Mouse (Mus musculus) cerebellum, postnatal 14 days (tissue): ENCODE data around the gene Spout1.
"Not testable (repeated sequence)": the region's sequence is repeated elsewhere in the genome, so short reads cannot be mapped to it uniquely, and the experiment has no call there.

Experiments
- DNase-seq, 2 experiments: peaks; one replicate each; pipeline ENCODE4 v3.0.0; 2021; ENCODE audit warnings: mixed read lengths in 2 of 2

Spout1 gene

DNA sequence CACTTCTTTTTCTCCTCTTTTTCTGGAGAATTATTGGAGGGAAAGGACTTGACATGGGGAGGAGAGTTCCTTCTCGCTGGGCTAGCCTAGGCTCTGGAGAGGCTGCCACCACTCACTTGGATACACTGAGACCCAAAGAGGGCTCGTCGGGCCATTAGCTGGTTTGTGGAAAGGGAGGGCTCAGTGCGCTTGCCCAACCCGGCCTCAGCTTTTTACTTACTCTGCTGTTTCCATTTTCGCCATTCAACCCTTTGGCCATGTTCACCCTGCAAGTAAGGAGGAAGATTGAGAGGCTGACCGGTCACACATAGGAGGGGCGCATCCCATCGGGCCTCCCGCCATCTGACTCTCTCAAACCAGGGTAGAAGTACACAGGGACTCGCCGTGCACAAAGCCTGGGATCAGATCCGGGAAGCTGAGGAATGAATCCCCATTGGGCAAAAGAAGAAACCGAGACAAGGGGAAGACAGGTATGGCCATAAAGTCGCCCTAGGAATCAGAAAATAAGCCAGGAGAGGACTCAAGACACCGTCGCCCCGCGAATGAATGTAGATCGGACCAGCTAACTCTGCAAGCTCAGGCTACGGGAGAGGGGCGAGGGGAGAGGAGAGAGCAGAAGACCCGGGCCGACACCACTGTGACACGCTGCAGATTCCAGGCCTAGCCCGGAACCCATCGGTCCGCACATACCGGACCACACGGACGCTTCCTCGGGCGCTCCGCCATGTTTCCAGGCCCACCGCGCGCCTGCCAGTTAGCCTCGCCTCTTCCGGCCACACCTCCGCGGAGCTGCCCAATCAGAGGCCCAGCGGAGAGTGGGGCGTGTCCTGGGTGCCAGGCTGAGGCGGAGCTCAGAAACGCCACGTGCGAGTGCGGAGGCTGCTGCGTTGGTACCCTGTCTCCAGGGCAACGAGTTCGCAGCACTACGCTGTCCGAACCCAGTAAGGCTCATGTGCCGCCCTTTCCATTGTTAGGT is at the start of gene Spout1:
Gene Spout1 (minus strand): TSS at position 760 of the 976 bp plus-strand sequence.
- peak; percentile 97 to 99 for DNase-seq

DNA sequence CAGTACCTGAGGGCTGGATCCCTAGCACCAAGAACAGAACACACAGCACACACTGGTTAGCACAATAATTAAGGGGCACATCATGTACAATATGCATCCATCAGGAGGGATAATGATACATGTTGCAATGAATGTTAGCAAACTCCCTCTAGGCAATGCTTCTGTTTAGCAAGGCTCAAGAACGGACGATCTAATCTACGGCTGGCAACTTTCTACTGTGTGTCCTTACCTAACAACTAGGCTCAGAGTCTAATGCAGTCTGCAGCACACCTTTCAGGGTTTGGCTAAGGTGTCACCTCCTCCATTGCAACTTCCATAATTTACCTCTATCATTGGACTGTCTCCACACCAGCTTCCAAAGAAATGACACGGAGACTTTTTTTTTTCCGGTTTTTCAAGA is 38.0 kb upstream of the Spout1 start:
- no peak for DNase-seq

DNA sequence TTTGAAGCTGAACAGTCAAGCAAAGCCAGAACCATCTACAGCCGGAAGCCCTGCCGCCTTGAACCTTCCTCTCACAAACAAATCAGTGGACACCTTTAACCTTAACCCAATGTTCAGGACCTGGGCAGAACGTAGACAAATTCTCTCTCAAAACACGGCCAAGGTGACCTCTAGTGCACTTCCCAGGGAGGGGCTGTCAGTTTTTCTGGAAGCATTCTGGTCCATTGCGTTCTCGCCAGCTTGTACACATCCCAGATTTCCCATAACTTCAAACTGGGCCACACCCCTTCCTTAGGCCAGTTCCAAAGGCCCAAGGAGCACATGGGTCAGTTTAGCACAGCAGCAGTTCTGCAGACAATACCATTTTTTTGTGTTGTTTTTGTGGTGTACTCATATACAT is 37.2 kb upstream of the Spout1 start:
- DNase-seq, result no peak

GRCm38 (mm10) chr2:30214745-30215144 is 36.5 kb upstream of the Spout1 start:
- no peak for DNase-seq

DNA sequence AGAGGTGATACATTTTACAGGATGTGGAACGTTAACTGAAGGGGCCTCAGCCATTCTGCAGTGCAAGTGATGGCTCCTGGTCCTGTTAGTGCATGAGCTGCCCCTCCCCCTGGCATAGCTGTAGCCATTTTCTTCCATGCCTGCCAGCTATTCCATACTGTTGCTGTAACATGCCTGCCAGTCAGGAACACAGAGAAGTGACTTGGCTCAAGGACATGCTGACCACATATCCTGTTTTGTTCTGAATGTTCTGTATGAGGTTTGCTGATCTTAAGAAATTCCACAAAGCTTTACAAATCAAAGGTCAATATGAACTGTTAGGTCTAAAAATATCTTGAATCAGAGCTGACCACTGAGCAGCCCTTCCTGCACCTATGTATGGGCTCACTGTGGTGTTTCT is 34.7 kb upstream of the Spout1 start:
- no peak for DNase-seq

DNA sequence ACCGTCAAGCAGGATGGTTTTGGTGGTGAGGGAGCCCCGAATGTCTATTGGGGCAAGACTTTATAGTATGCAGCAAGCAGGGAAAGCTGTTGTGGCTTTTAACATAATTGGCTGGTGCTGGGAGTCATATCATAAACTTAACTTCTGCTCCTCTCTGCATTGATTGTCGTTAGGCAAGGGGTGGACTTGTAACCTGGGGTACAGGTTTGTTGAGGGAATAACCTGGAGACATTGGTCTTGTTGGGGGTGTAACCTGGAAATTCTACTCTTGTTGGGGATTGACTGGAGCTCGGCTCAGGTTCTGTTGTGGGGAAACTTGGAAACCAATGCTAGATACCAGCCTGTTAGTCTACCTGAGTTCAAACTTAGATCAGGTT is 33.9 kb upstream of the Spout1 start:
- no peak for DNase-seq

DNA sequence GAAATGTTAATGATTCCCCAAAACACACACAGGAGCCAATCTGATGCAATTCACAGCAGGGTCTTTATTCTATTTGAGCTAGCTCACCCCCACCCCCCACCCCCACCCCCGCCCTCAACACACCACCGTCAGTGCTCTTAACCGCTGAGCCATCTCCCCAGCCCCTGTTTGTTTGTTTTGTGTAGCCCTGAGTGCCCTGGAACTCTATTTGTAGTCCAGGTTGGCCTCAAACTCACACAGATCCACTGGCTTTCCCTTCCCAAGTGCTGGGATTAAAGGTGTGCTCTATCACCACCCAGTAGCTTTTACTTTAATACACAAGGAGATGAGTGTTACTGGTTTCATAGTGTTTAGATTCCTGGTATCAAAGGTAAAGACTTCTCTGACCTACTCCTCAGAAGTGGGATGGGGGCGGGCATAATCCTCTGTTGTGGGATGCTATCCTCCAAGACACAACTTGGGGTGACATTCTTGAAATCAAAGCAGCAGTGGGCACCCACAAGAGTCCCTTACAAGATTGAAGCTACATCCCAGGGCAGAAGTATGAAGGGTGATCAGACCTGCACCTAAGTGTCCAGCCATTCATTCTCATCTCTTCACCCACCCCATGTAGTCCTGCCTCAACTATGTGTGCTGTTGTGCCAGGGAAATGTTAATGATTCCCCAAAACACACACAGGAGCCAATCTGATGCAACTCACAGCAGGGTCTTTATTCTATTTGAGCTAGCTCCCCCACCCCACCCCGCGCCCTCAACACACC is 33.3 kb upstream of the Spout1 start:
- DNase-seq, result no peak

DNA sequence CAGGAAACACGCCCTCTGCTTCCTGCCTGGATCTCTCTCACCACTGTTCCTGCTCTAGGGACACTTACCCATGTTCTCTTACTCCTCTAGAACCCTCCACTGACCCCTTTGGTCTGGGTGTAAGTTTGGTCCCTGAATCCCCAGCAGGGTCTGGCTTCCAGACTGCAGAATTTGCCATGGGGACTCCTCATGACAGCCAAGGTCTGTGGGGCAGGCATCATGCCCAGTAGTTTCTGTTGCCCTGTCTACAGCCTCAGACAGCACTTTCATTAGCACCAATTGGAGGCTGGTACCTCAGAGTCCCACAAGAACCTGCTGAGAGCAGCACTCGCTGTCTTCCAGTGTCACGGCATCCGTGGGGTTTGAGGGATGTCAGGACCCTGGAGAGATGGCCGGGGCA is 29.6 kb upstream of the Spout1 start:
- no peak for DNase-seq

DNA sequence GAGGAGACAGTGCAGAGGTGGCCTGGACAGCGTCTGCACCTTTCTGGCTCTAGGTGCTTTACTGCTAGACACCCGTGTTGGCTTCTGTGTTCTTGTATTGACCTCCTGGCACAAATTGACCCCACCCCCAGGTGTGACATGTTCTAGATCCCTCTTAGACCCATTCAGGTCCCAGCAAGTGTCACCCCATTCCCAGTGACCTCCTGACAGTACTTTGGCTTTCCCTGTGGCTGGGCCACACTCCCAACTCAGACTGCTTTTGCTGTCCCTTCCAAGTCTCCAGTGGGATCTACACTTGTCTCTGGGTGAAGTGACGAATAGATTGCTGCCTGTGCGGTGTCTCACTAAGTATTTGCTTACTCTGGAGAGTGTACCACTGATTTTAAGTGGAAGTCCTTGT is 29.1 kb upstream of the Spout1 start:
- no peak for DNase-seq

DNA sequence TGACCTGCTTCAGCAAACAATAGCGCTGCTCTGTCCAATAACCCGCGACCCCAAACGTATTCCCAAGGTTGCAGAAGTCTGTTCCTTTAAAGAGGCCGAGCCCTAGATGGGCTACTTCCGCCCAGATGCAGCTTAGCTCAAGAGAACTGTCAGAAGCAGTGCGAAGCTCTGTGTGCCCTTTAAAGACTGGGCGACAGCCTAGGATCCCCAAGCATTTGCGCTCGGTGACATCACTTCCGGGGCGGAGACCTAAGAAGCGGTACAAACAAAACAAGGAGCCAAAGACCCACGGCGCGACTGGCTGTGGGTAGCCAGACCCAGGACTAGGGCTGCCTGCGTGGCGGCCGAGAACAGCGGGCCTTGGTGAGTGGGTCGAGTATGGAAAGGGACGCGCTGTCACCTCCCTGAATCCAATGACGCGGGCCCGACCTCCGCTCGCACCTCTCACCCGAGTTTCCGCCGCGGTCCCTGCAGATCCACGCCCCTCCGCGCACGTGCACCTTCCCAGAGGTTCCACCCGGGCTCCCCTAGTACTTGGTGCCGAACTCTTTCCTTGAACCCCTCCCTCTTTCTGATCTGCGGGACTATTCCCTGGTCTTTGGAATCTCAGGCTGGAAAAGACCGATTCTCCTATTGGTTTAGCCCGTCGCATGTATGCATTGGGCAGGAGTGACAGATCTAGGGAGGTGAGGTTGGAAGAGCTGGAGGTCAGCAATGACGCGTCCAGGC is 27.5 kb upstream of the Spout1 start, which contains the start of gene Kyat1:
Gene Kyat1 (minus strand): TSS at position 219 of the 729 bp plus-strand sequence.
- peak; percentile 93 to 96 for DNase-seq

DNA sequence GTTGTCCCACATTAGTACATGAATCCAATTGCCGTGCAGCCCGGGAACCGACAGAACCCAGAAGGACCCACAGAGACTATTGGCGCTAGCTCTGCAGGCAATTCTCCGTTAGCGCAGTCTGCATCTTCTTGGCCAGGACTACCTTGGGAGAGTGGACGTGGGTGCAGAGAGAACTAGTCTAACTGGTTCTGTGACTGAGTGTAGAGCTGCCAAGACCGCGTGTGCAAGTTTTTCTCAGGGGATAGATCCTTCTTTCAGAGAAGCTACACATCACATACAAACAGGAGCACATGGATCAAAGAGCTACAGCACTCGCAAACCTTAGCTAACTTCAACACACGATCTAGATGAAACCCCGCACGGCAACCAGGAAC is 27.0 kb upstream of the Spout1 start:
- DNase-seq, result peak in 1 of 2 experiments; percentile 37

DNA sequence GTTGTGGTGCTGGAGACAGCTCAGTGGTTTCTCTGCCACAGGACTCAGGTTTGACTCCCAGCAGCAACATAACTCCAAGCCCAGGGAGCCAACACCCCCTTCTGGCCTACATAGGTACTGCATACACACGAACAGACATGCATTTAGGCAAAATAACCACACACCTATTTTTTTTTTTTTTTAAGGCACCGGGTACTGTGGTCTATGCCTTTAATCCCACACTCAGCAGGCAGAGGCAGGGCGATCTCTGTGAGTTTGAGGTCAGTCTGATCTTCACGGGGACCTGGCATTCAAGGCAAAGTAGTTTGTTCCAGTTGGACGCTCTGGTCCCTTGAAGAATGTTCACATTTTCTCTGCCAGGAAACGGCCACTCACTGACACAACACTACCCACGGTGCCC is 25.2 kb upstream of the Spout1 start:
- peak; percentile 31 to 61 for DNase-seq

DNA sequence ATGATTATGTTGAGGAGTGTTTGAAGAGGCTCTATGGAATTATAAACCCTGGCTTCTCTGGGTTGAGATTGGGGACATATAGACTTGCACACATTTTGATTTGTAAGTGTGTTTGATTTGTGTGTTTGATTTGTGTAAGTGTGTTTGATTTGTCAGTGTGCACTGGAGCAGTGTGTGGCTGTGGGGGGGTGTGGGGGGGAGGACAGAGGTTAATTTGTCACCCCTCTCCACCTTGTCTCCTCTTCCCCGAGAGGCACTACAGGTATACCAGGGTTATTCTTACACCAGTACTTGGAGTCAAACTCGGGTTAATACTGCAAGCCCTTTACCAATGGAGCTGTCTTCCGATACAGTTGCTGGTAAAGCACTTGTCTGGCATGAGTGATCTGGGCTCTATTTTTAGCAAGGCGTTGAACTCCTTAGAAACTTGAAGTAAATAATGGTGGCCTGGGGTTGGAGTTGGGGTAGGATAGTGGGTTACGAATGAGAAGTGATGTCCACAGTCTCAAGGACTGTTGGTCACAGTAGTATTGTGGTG is 22.2 kb upstream of the Spout1 start:
- DNase-seq, result no peak

DNA sequence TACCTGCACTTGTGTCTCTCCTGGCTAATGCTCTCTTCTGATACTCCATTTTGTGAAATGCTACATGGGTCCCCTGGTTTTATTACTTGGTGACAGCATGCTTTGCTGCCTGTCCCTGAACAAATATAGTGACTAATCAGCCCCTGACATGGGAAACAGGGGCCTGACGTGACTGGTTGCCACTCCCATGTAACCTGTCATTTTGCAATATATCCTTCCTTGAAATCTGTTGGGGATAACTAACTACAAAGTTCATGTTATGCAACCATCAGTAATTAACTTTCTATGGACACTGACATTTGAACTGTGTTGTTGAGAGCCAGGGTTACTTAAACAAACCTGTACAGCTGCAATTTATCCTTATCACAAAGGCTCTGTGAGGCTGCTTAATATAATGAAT is 21.7 kb upstream of the Spout1 start:
- no peak for DNase-seq

- no peak for DNase-seq
These were observed 19.8 kb upstream of the Spout1 start for GRCm38 (mm10) chr2:30198021-30198420.

GRCm38 (mm10) chr2:30194656-30195055 is 16.4 kb upstream of the Spout1 start:
- DNase-seq, result no peak

GRCm38 (mm10) chr2:30191790-30192580 is 13.7 kb upstream of the Spout1 start:
- no peak for DNase-seq

GRCm38 (mm10) chr2:30185681-30186080 is 7.4 kb upstream of the Spout1 start:
- no peak for DNase-seq

- no peak for DNase-seq
These were observed 7.0 kb upstream of the Spout1 start for GRCm38 (mm10) chr2:30185276-30185675.

- no peak for DNase-seq
These were observed 5.5 kb upstream of the Spout1 start for GRCm38 (mm10) chr2:30183721-30184120.

DNA sequence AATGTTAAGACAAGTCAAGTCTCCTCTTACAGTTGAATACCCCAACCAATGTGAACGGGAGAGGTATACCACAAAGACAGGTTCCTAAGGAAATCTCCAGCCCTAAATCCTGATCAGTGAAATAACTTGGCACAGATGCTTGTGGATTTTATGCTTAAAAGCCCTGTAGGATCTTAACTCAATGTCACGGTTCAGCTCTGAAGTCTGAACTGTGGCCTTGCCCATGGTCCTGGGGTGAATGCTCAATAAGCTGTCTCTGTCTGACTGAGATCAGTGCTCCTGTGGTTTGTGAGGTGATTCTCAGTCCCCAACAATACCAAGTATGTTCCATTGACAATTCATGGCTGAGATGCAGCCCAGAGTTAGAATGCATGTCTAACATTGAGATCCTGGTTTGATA is 4.2 kb upstream of the Spout1 start:
- no peak for DNase-seq

- DNase-seq, result not testable (repeated sequence)
These were observed 452 bp upstream of the Spout1 start for GRCm38 (mm10) chr2:30178711-30179110.
